Mouse (Mus musculus) liver, postnatal 0 days (tissue): Measurements from ENCODE around the gene Enox2. TPM values are rescaled to one million over a fixed set of nuclear protein-coding genes. Genes with fewer than 3 reads are reported as not detected.

Experiments used
- ATAC-seq: fragments of 200-750 bp; cut with Nextera tagmentation; 2 replicates; pipeline ENCODE4 v1.8.0; 2017; ENCODE audit warnings: mild to moderate bottlenecking, moderate library complexity
- DNase-seq: peaks from one replicate; pipeline ENCODE4 v3.0.0-alpha.2; 2016
- H3K27ac ChIP-seq: fragments of 300-500 bp; sonication (generic); 2 replicates; pipeline ENCODE4 v1.5.1; 2014; ENCODE audit warnings: antibody characterized with exemption, moderate library complexity, mild to moderate bottlenecking, low read depth
- H3K27me3 ChIP-seq: fragments of 300-500 bp; sonication (generic); 2 replicates; pipeline ENCODE4 v1.6.1; 2014; ENCODE audit warnings: low read length, control low read depth, mixed read lengths; ENCODE audit not compliant: insufficient read depth
- H3K36me3 ChIP-seq: fragments of 300-500 bp; sonication (generic); replicated peaks from 2 replicates; pipeline ENCODE4 v1.6.1; 2014; ENCODE audit warnings: mild to moderate bottlenecking, control low read depth, low read length, moderate library complexity, mixed read lengths; ENCODE audit not compliant: insufficient read depth
- H3K4me1 ChIP-seq: fragments of 300-500 bp; sonication (generic); 2 replicates; pipeline ENCODE4 v1.6.1; 2014; ENCODE audit warnings: antibody characterized with exemption, mild to moderate bottlenecking, control low read depth; ENCODE audit not compliant: insufficient read depth
- H3K4me2 ChIP-seq: fragments of 300-500 bp; sonication (generic); 2 replicates; pipeline ENCODE4 v1.6.1; 2014; ENCODE audit warnings: low read depth, mild to moderate bottlenecking, low read length, moderate library complexity, mixed read lengths
- H3K4me3 ChIP-seq: fragments of 300-500 bp; sonication (generic); 2 replicates; pipeline ENCODE4 v1.5.1; 2014; ENCODE audit warnings: low read depth, low read length
- H3K9ac ChIP-seq: fragments of 300-500 bp; sonication (generic); replicated peaks from 2 replicates; pipeline ENCODE4 v1.6.1; 2014; ENCODE audit warnings: mild to moderate bottlenecking, moderate library complexity
- H3K9me3 ChIP-seq: fragments of 300-500 bp; sonication (generic); 2 replicates; pipeline ENCODE4 v1.6.1; 2016; ENCODE audit warnings: mild to moderate bottlenecking, control low read depth, low read length, mixed read lengths
- CTCF ChIP-seq: sonication (generic); IDR thresholded peaks from 2 replicates; pipeline ENCODE4 v1.5.1; 2016; ENCODE audit warnings: antibody characterized with exemption, low read depth
- EP300 ChIP-seq: IDR thresholded peaks from 2 replicates; pipeline ENCODE4 v1.6.1; 2016; ENCODE audit warnings: antibody characterized with exemption, low read depth, mild to moderate bottlenecking
- WGBS: fragments of 180-500 bp; shearing (Covaris S2); extraction: QIAGEN DNeasy Blood & Tissue Kit; methylation state at CpG from one replicate; pipeline ENCODE4 v1.1.7; 2014; ENCODE audit not compliant: insufficient replicate concordance; 5-methylcytosine and 5-hydroxymethylcytosine counted together
- polyA plus RNA-seq: library from polyadenylated mRNA; unstranded; fragments of >200 nt; fragmentation: Nextera tagmentation; extraction: Ambion mirVana; gene quantifications from 2 replicates; pipeline ENCODE4 v1.2.1, GENCODE M21; 2015

Enox2 gene
- polyA plus RNA-seq, 1 experiment from 2014 or later, result 3.1 TPM

- ATAC-seq, result no peak
- DNase-seq, result no peak
- no peaks in the 10 kb centered on the region for H3K27me3 ChIP-seq
- H3K9ac ChIP-seq, result no peak overlapping the region
- no peaks in the 10 kb centered on the region for H3K36me3 ChIP-seq
- H3K9me3 ChIP-seq, result no peaks in the 10 kb centered on the region
- H3K4me2 ChIP-seq, result no peak overlapping the region
- no peaks in the 10 kb centered on the region for H3K4me1 ChIP-seq
- WGBS, result 72% methylated on average over 5 of the region's 5 CpGs
- H3K4me3 ChIP-seq, result no peak overlapping the region
- H3K27ac ChIP-seq, result no peak overlapping the region
- TF ChIP-seq EP300, result no peak
- TF ChIP-seq CTCF, result no peak
Measured at GRCm38 (mm10) chrX:49009746-49010145, 278.3 kb downstream of the Enox2 start.

DNA sequence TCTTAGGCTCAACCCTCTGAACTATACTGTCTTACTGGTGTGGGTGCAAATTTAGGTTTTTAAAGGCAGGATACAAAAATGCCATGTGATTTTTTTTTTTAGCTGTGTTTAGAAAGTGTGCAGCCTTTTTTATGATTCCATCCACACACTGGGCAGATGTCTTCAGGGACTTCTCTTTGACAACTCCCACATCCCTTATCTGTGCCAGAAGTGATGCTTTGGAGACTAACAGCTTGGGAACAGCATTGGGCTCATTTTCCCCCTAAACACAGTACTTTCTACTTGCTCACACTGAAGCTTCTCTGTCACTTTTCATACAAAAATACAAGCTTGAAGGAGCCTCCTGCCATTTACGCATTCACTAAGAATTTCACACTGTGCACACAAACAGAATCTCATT lies 282.4 kb downstream of the Enox2 start:
- ATAC-seq, result no peak
- TF ChIP-seq CTCF (no peak), EP300 (no peak)
- Histone ChIP-seq H3K4me3 (no peak overlapping the region), H3K4me2 (no peak overlapping the region), H3K4me1 (no peaks in the 10 kb centered on the region), H3K9ac (no peak overlapping the region), H3K36me3 (no peaks in the 10 kb centered on the region), H3K27ac (no peak overlapping the region), H3K9me3 (no peaks in the 10 kb centered on the region), H3K27me3 (no peaks in the 10 kb centered on the region)
- no peak for DNase-seq
- WGBS, result 87% methylated on average over 1 of the region's 1 CpGs

- Histone ChIP-seq H3K27ac (no peak overlapping the region), H3K4me3 (no peak overlapping the region), H3K9me3 (no peaks in the 10 kb centered on the region), H3K4me2 (no peak overlapping the region), H3K4me1 (no peaks in the 10 kb centered on the region), H3K9ac (no peak overlapping the region), H3K36me3 (no peaks in the 10 kb centered on the region), H3K27me3 (no peaks in the 10 kb centered on the region)
- WGBS, result 57% methylated on average over 1 of the region's 1 CpGs
- DNase-seq, result no peak
- TF ChIP-seq CTCF, result no peak
- ATAC-seq, result no peak
Measured at GRCm38 (mm10) chrX:49002892-49003291, 285.2 kb downstream of the Enox2 start.

GRCm38 (mm10) chrX:48985653-48986052 lies 302.4 kb downstream of the Enox2 start:
- H3K36me3 ChIP-seq, result no peaks in the 10 kb centered on the region
- no peak overlapping the region for H3K4me2 ChIP-seq
- WGBS, result 62% methylated on average over 5 of the region's 5 CpGs
- TF ChIP-seq EP300 (peak; percentile 82; the same call in 1 of the 2 replicates), CTCF (no peak)
- H3K4me1 ChIP-seq, result no peaks in the 10 kb centered on the region
- no peaks in the 10 kb centered on the region for H3K9me3 ChIP-seq
- no peak for DNase-seq
- no peak overlapping the region for H3K9ac ChIP-seq
- no peak overlapping the region for H3K27ac ChIP-seq
- no peaks in the 10 kb centered on the region for H3K27me3 ChIP-seq
- no peak overlapping the region for H3K4me3 ChIP-seq
- ATAC-seq, result peak; percentile 65

DNA sequence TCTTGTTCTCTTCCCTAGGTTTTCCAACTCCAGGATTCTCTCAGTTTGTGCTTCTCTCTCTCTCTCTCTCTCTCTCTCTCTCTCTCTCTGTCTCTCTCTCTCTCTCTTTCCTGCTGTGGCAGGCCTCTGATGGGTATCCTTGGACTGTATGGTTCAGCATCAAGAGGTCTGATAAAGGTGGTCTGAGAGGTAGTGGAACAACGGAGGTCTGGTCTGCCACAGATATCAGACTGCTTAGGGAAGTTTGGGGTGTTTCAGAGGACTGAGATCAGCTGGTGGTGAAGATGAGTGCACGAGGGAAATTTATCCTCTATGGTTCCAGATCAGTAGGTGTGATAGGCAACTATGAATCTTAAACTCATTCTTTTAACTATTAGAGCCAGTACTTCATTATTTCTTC lies 303.6 kb downstream of the Enox2 start:
- Histone ChIP-seq H3K4me2 (no peak overlapping the region), H3K4me1 (no peaks in the 10 kb centered on the region), H3K4me3 (no peak overlapping the region), H3K27ac (no peak overlapping the region), H3K27me3 (no peaks in the 10 kb centered on the region), H3K36me3 (no peaks in the 10 kb centered on the region), H3K9ac (no peak overlapping the region), H3K9me3 (no peaks in the 10 kb centered on the region)
- no peak for ATAC-seq
- WGBS, result 53% methylated on average over 2 of the region's 2 CpGs
- DNase-seq, result no peak
- TF ChIP-seq CTCF, result no peak
- no peak for TF ChIP-seq EP300

Other genes with a start within 250 kb of the Enox2 start
- 0.49 and 1.6 TPM in 2 replicates for gene Arhgap36, start 175.7 kb upstream of the Enox2 start, polyA plus RNA-seq